Mouse (Mus musculus) kidney, adult 2 months (tissue): Measurements from ENCODE around the gene Tex33. TPM values are rescaled to one million over a fixed set of nuclear protein-coding genes. Genes with fewer than 3 reads are reported as not detected.
"Not testable (repeated sequence)": the region's sequence is repeated elsewhere in the genome, so short reads cannot be mapped to it uniquely, and the experiment has no call there.

Source experiments
- DNase-seq: peaks from one replicate; pipeline ENCODE4 v3.0.0; 2021
- H3K27ac ChIP-seq: fragments of 200-500 bp; 2 replicates; pipeline ENCODE4 v1.5.1; 2012; ENCODE audit warnings: low read depth, low read length, control low read depth, inconsistent platforms; ENCODE audit not compliant: insufficient read depth
- H3K27me3 ChIP-seq: fragments of 200-500 bp; replicated peaks from 2 replicates; pipeline ENCODE4 v1.6.1; 2012; ENCODE audit warnings: mild to moderate bottlenecking, moderate library complexity, low read length, inconsistent platforms; ENCODE audit not compliant: control insufficient read depth, insufficient read depth
- H3K36me3 ChIP-seq: fragments of 200-500 bp; 2 replicates; pipeline ENCODE4 v1.6.1; 2012; ENCODE audit warnings: mild to moderate bottlenecking, moderate library complexity, low read length, inconsistent platforms; ENCODE audit not compliant: control insufficient read depth, insufficient read depth
- H3K4me1 ChIP-seq: fragments of 200-500 bp; 2 replicates; pipeline ENCODE4 v1.6.1; 2011; ENCODE audit warnings: low read length; ENCODE audit not compliant: control insufficient read depth, insufficient read depth
- H3K4me3 ChIP-seq: fragments of 200-500 bp; 2 replicates; pipeline ENCODE4 v1.5.1; 2011; ENCODE audit warnings: mild to moderate bottlenecking, low read depth, low read length, control low read depth; ENCODE audit not compliant: insufficient read depth
- CTCF ChIP-seq: fragments of 200-500 bp; conservative IDR thresholded peaks from 2 replicates; pipeline ENCODE4 v1.5.1; 2011; ENCODE audit warnings: low read depth, mild to moderate bottlenecking, control low read depth, low read length, moderate library complexity, mixed read lengths; ENCODE audit not compliant: insufficient read depth, insufficient read length
- POLR2A ChIP-seq: fragments of 200-500 bp; IDR thresholded peaks from one replicate; pipeline ENCODE4 v1.6.1; 2011; ENCODE audit warnings: low read depth, low read length, control low read depth
- WGBS: fragments of 180-500 bp; shearing (Covaris S2); methylation state at CpG from one replicate; pipeline ENCODE4 v1.1.7; 2018; 5-methylcytosine and 5-hydroxymethylcytosine counted together
- polyA plus RNA-seq: library from polyadenylated mRNA; depleted of rRNA; stranded (reverse); fragments of >200 nt; gene quantifications from 2 replicates; pipeline ENCODE4 v1.2.3, GENCODE M21; 2012; rRNA removed

Tex33 gene
- polyA plus RNA-seq, 1 experiment = 0.48 TPM

- TF ChIP-seq POLR2A (no peak), CTCF (no peak)
- DNase-seq = no peak
- no peaks in the 10 kb centered on the region for H3K4me1 ChIP-seq
- H3K27ac ChIP-seq = no peak overlapping the region
- H3K36me3 ChIP-seq = no peaks in the 10 kb centered on the region
- H3K4me3 ChIP-seq = no peak overlapping the region
- H3K27me3 ChIP-seq = no peaks in the 10 kb centered on the region
- 75% methylated on average over 3 of the region's 3 CpGs for WGBS
Measured at GRCm38 (mm10) chr15:78334380-78334779, 61.3 kb downstream of the Tex33 start.

GRCm38 (mm10) chr15:78332981-78333380 lies 62.7 kb downstream of the Tex33 start:
- no peak for DNase-seq
- Histone ChIP-seq H3K4me1 (no peaks in the 10 kb centered on the region), H3K36me3 (no peaks in the 10 kb centered on the region), H3K27me3 (no peaks in the 10 kb centered on the region), H3K4me3 (no peak overlapping the region), H3K27ac (no peak overlapping the region)
- WGBS = 73% methylated on average over 6 of the region's 6 CpGs
- TF ChIP-seq CTCF (no peak), POLR2A (no peak)

GRCm38 (mm10) chr15:78331523-78332340 lies 64.0 kb downstream of the Tex33 start:
- Histone ChIP-seq H3K36me3 (no peaks in the 10 kb centered on the region), H3K4me1 (no peaks in the 10 kb centered on the region), H3K27me3 (no peaks in the 10 kb centered on the region), H3K4me3 (no peak overlapping the region), H3K27ac (no peak overlapping the region)
- DNase-seq = no peak
- TF ChIP-seq CTCF (no peak), POLR2A (no peak)
- 67% methylated on average over 5 of the region's 5 CpGs for WGBS

GRCm38 (mm10) chr15:78330706-78331105 lies 65.0 kb downstream of the Tex33 start:
- no peaks in the 10 kb centered on the region for H3K27me3 ChIP-seq
- H3K4me3 ChIP-seq = no peak overlapping the region
- DNase-seq = no peak
- H3K27ac ChIP-seq = no peak overlapping the region
- no peaks in the 10 kb centered on the region for H3K4me1 ChIP-seq
- TF ChIP-seq CTCF (no peak), POLR2A (no peak)
- no peaks in the 10 kb centered on the region for H3K36me3 ChIP-seq
- 82% methylated on average over 4 of the region's 4 CpGs for WGBS

GRCm38 (mm10) chr15:78329972-78330371 lies 65.7 kb downstream of the Tex33 start:
- H3K4me3 ChIP-seq, H3K27me3 ChIP-seq, H3K27ac ChIP-seq, H3K4me1 ChIP-seq, H3K36me3 ChIP-seq, DNase-seq: not testable (repeated sequence)
- WGBS = 81% methylated on average over 6 of the region's 6 CpGs

- Histone ChIP-seq H3K36me3 (no peaks in the 10 kb centered on the region), H3K4me1 (no peaks in the 10 kb centered on the region), H3K4me3 (no peak overlapping the region), H3K27me3 (no peaks in the 10 kb centered on the region), H3K27ac (no peak overlapping the region)
- TF ChIP-seq POLR2A (no peak), CTCF (no peak)
- WGBS = 82% methylated on average over 3 of the region's 3 CpGs
- DNase-seq = no peak
Measured at GRCm38 (mm10) chr15:78328520-78329097, 67.1 kb downstream of the Tex33 start.

Other genes with a start within 250 kb of the Tex33 start
- gene Ift27, start 221.8 kb downstream of the Tex33 start, polyA plus RNA-seq = 46.2 and 64.2 TPM in 2 replicates
- 16.8 and 53.3 TPM in 2 replicates for gene Pvalb, start 189.5 kb downstream of the Tex33 start, polyA plus RNA-seq
- gene Ncf4, start 151.1 kb downstream of the Tex33 start, polyA plus RNA-seq = 2.9 and 4.8 TPM in 2 replicates
- 1.4 and 7.1 TPM in 2 replicates for gene Csf2rb2, start 90.2 kb downstream of the Tex33 start, polyA plus RNA-seq
- 3.0 and 7.3 TPM in 2 replicates for gene Csf2rb, start 70.2 kb downstream of the Tex33 start, polyA plus RNA-seq
- gene Tst, start 10.0 kb upstream of the Tex33 start, polyA plus RNA-seq = 151 and 161 TPM in 2 replicates
- gene Mpst, start 10.5 kb upstream of the Tex33 start, polyA plus RNA-seq = 270 and 419 TPM in 2 replicates
- 163 and 184 TPM in 2 replicates for gene Kctd17, start 32.7 kb upstream of the Tex33 start, polyA plus RNA-seq
- gene Tmprss6, start 72.7 kb upstream of the Tex33 start, polyA plus RNA-seq = 2.7 and 5.7 TPM in 2 replicates
- 2.2 and 6.3 TPM in 2 replicates for gene Il2rb, start 99.4 kb upstream of the Tex33 start, polyA plus RNA-seq
- 14.3 and 17.0 TPM in 2 replicates for gene C1qtnf6, start 135.5 kb upstream of the Tex33 start, polyA plus RNA-seq
- gene Sstr3, start 148.8 kb upstream of the Tex33 start, polyA plus RNA-seq = 0.17 and 0.29 TPM in 2 replicates
- 32.3 and 117 TPM in 2 replicates for gene Rac2, start 176.9 kb upstream of the Tex33 start, polyA plus RNA-seq
- 10.6 and 12.1 TPM in 2 replicates for gene Cyth4, start 201.1 kb upstream of the Tex33 start, polyA plus RNA-seq